Comparison of ENCODE assay signal across 14 mouse cellular contexts in genomic region chr17:87971696-87972591, GRCm38 (mm10). TPM values are rescaled to one million over a fixed set of nuclear protein-coding genes. Genes with fewer than 3 reads are reported as not detected.
"Had no signal": no experiment of that assay in that cellular context is flagged by ENCODE, and none has a peak within 500 bp of the region (broad histone marks: within the 10 kb centered on the region; RNA-seq: fewer than 3 reads in every experiment).

No protein-coding gene starts in this region.

RNA-seq across cellular contexts. Expression of gene Rpl36-ps4, which starts 51.2 kb away (rescaled TPM):
- total RNA-seq: layer of hippocampus, adult 2 months; layer of hippocampus, postnatal 10 days; left cerebral cortex, postnatal 36 days; midbrain, postnatal 0 days; neutrophil, adult 5-6 weeks had no signal
- polyA plus RNA-seq: intestine, embryonic 15.5 days; kidney, embryonic 14.5 days; limb, embryonic 12.5 days; lung, adult 2 months; lung, postnatal 0 days; midbrain, embryonic 13.5 days; midbrain, postnatal 0 days; myocyte; neural tube, embryonic 12.5 days; stomach, embryonic 16.5 days had no signal
